Mouse (Mus musculus): ENCODE measurements around the gene Hnrnpl. TPM values are rescaled to one million over a fixed set of nuclear protein-coding genes. Genes with fewer than 3 reads are reported as not detected.

Hnrnpl gene
- total and polyA plus RNA-seq, 3 experiments, result 296 to 645 (median 371) TPM

- Histone ChIP-seq H3K27ac (ENCODE audit: insufficient read depth, low read depth) (no peak overlapping the region), H3K27me3 (replicated peaks) (no peaks in the 10 kb centered on the region), H3K4me2 (ENCODE audit: insufficient read depth, low read depth, poor library complexity, severe bottlenecking) (peak overlapping the region; percentile 83), H3K9ac (ENCODE audit: insufficient read depth, low read depth) (peak overlapping the region; percentile 84), H3K9me3 (replicated peaks; ENCODE audit: low read length) (no peaks in the 10 kb centered on the region), H3K4me1 (ENCODE audit: control insufficient read depth in 1 of 2, insufficient read depth in 2 of 2) (peaks cover 14 to 40% of the 10 kb centered on the region in 2 experiments), H3K79me2 (replicated peaks; ENCODE audit: control insufficient read depth, extremely low read depth, insufficient read depth, poor library complexity, severe bottlenecking) (peaks cover 34% of the 10 kb centered on the region), H3K4me3 (replicated peaks in 1 of 3; ENCODE audit: low read depth in 2 of 3, low read length in 2 of 3, poor library complexity in 1 of 3) (peak overlapping the region; percentile 72 to 88 (median 81)), H3K36me3 (replicated peaks in 1 of 2; ENCODE audit: control insufficient read depth in 1 of 2, insufficient read depth in 1 of 2, low read length in 1 of 2) (peaks cover 13 to 38% of the 10 kb centered on the region in 2 experiments)
- in situ Hi-C loops (cut with MboI; ENCODE audit: low pct_ligation_motif_present, low pct_unique_long_range_greater_than_20kb, low sequenced_read_pairs) (no loop called here), dilution Hi-C loops (cut with MboI; ENCODE audit: extremely low pct_ligation_motif_present, extremely low pct_unique_long_range_greater_than_20kb, low sequenced_read_pairs) (no loop called here)
- no peak for DNase-seq (ENCODE audit: extremely low read depth)
- TF ChIP-seq ZC3H11A (IDR thresholded peaks at IDR 0.05; ENCODE audit: low read depth, low read length), result no peak
- no peak for TF ChIP-seq ZNF384 (IDR thresholded peaks at IDR 0.05; ENCODE audit: low read depth, low read length)
- TF ChIP-seq E2F4 (IDR thresholded peaks at IDR 0.05; ENCODE audit: insufficient replicate concordance, low read depth, low read length), result no peak
- no peak for TF ChIP-seq MYC (IDR thresholded peaks at IDR 0.05; ENCODE audit: low read depth, low read length)
- no peak for TF ChIP-seq TCF12 (IDR thresholded peaks at IDR 0.05; ENCODE audit: low read depth, low read length)
- TF ChIP-seq KAT2A (IDR thresholded peaks at IDR 0.05; ENCODE audit: insufficient replicate concordance, low read length), result no peak
- TF ChIP-seq SIN3A (IDR thresholded peaks at IDR 0.05; ENCODE audit: low read length), result no peak
- TF ChIP-seq EP300 (IDR thresholded peaks at IDR 0.05; ENCODE audit: low read length), result no peak
- TF ChIP-seq GABPA (IDR thresholded peaks at IDR 0.05; ENCODE audit: insufficient replicate concordance, low read depth, low read length), result no peak
- no peak for TF ChIP-seq SMC3 (IDR thresholded peaks at IDR 0.05; ENCODE audit: low read depth, low read length)
- TF ChIP-seq TBP (conservative IDR thresholded peaks at IDR 0.05; ENCODE audit: low read depth, low read length), result no peak
- TF ChIP-seq CHD1 (IDR thresholded peaks at IDR 0.05; ENCODE audit: low read depth, low read length), result no peak
- TF ChIP-seq ETS1 (conservative IDR thresholded peaks at IDR 0.05; ENCODE audit: low read depth, low read length), result no peak
- no peak for TF ChIP-seq MXI1 (IDR thresholded peaks at IDR 0.05; ENCODE audit: low read depth, low read length)
- no peak for TF ChIP-seq CHD2 (IDR thresholded peaks at IDR 0.05; ENCODE audit: low read length)
These were observed 41.4 kb upstream of the Hnrnpl start for GRCm38 (mm10) chr7:28766910-28767309.

GRCm38 (mm10) chr7:28767462-28767965 is 40.8 kb upstream of the Hnrnpl start, which contains the start of gene Nfkbib:
Gene Nfkbib (minus strand): TSS chr7:28767512.
- dilution Hi-C loops (cut with MboI; ENCODE audit: extremely low pct_ligation_motif_present, extremely low pct_unique_long_range_greater_than_20kb, low sequenced_read_pairs), result no loop called here
- Histone ChIP-seq H3K79me2 (replicated peaks; ENCODE audit: control insufficient read depth, extremely low read depth, insufficient read depth, poor library complexity, severe bottlenecking) (peaks cover 34% of the 10 kb centered on the region), H3K27ac (ENCODE audit: insufficient read depth, low read depth) (no peak within 1 kb of the TSS), H3K4me1 (ENCODE audit: control insufficient read depth in 1 of 2, insufficient read depth in 2 of 2) (peaks cover 14 to 40% of the 10 kb centered on the region in 2 experiments), H3K27me3 (replicated peaks) (no peaks in the 10 kb centered on the region), H3K36me3 (replicated peaks in 1 of 2; ENCODE audit: control insufficient read depth in 1 of 2, insufficient read depth in 1 of 2, low read length in 1 of 2) (peaks cover 7 to 38% of the 10 kb centered on the region in 2 experiments), H3K9ac (ENCODE audit: insufficient read depth, low read depth) (peak within 1 kb of the TSS; percentile 84), H3K4me3 (replicated peaks in 1 of 3; ENCODE audit: low read depth in 2 of 3, low read length in 2 of 3, poor library complexity in 1 of 3) (peak within 1 kb of the TSS; percentile 81 to 88 (median 86)), H3K4me2 (ENCODE audit: insufficient read depth, low read depth, poor library complexity, severe bottlenecking) (peak within 1 kb of the TSS; percentile 83), H3K9me3 (replicated peaks; ENCODE audit: low read length) (no peaks in the 10 kb centered on the region)
- 0 out of 2 replicates have a peak, but pooled peaks have one; percentile 10 for TF ChIP-seq CHD2 (IDR thresholded peaks at IDR 0.05; ENCODE audit: low read length)
- no peak for TF ChIP-seq SMC3 (IDR thresholded peaks at IDR 0.05; ENCODE audit: low read depth, low read length)
- TF ChIP-seq MXI1 (IDR thresholded peaks at IDR 0.05; ENCODE audit: low read depth, low read length), result peak; percentile 64
- TF ChIP-seq MYC (IDR thresholded peaks at IDR 0.05; ENCODE audit: low read depth, low read length), result no peak
- peak; percentile 53 for TF ChIP-seq BHLHE40 (IDR thresholded peaks at IDR 0.05; ENCODE audit: low read depth, low read length)
- no peak for TF ChIP-seq MEF2A (IDR thresholded peaks at IDR 0.05; ENCODE audit: borderline replicate concordance, low read depth, low read length)
- no peak for DNase-seq (ENCODE audit: extremely low read depth)
- in situ Hi-C loops (cut with MboI; ENCODE audit: low pct_ligation_motif_present, low pct_unique_long_range_greater_than_20kb, low sequenced_read_pairs), result no loop called here

Data from CH12.LX (cell line).